Mouse (Mus musculus): ENCODE results near the gene Art1.

Gene Art1

GRCm38 (mm10) chr7:102109171-102109570, 7.6 kb downstream of the Art1 start, which contains the start of gene Art5:
TSS of gene Art5 (minus strand) at chr7:102109489.
- no peak for DNase-seq

- DNase-seq = no peak
These were observed 8.2 kb downstream of the Art1 start for GRCm38 (mm10) chr7:102109746-102110145.

- no peak for DNase-seq
These were observed 11.7 kb downstream of the Art1 start for GRCm38 (mm10) chr7:102113151-102113729.

GRCm38 (mm10) chr7:102116579-102117331, 15.2 kb downstream of the Art1 start, which contains the start of gene Chrna10:
TSS of gene Chrna10 (minus strand) at chr7:102116828.
- no peak for DNase-seq

GRCm38 (mm10) chr7:102117382-102117781, 15.8 kb downstream of the Art1 start:
- DNase-seq = no peak

GRCm38 (mm10) chr7:102120326-102120725, 18.8 kb downstream of the Art1 start:
- DNase-seq = no peak

- no peak for DNase-seq
These were observed 30.9 kb downstream of the Art1 start for GRCm38 (mm10) chr7:102132395-102132794.

GRCm38 (mm10) chr7:102137464-102137863, 35.9 kb downstream of the Art1 start:
- DNase-seq = peak; percentile 62

GRCm38 (mm10) chr7:102137898-102138297, 36.4 kb downstream of the Art1 start:
- DNase-seq = no peak

GRCm38 (mm10) chr7:102153691-102154090, 52.1 kb downstream of the Art1 start:
- no peak for DNase-seq
